Mouse (Mus musculus): ENCODE data around the gene Dlg2. TPM values are rescaled to one million over a fixed set of nuclear protein-coding genes. Genes with fewer than 3 reads are reported as not detected.

Gene Dlg2
- polyA plus RNA-seq, 1 experiment from 2014 or later: 0.51 TPM

DNA sequence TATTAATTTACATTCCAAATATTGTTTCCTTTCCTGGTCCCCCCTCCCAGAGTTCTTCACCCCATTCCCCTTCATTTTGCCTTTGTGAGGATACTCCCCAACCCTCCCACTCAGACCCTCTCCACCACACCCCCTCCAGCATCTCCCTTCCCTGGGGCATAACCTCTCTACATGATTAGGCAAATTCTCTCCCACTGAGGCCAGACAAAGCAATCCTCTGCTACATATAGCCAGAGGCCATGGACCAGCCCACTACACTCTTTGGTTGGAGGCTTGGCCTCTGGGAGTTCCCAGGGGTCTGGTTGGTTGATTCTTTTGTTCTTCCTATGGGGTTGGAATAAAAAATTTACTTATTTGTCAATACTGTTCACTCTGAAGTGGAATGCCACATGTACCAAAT lies 505.6 kb downstream of the Dlg2 start:
- no peaks in the 10 kb centered on the region for H3K9me3 ChIP-seq (replicated peaks; ENCODE audit: control insufficient read depth, low read length)
- no peak overlapping the region for H3K9ac ChIP-seq (ENCODE audit: low read depth, low read length)
- no peak for ATAC-seq (ENCODE audit: low read depth)
- no peak overlapping the region for H3K4me3 ChIP-seq (ENCODE audit: low read depth, low read length)
- H3K36me3 ChIP-seq (ENCODE audit: control insufficient read depth, insufficient read depth): no peaks in the 10 kb centered on the region
- H3K4me1 ChIP-seq (ENCODE audit: control insufficient read depth, low read depth, low read length): no peaks in the 10 kb centered on the region
- H3K27ac ChIP-seq (ENCODE audit: low read length): no peak overlapping the region
- no peak overlapping the region for H3K4me2 ChIP-seq (ENCODE audit: low read depth, low read length)
- H3K27me3 ChIP-seq (ENCODE audit: control insufficient read depth, insufficient read depth, low read depth, low read length): no peaks in the 10 kb centered on the region

GRCm38 (mm10) chr7:91010655-91011054 lies 534.2 kb downstream of the Dlg2 start:
- Histone ChIP-seq H3K9ac (ENCODE audit: low read depth, low read length) (no peak overlapping the region), H3K4me2 (ENCODE audit: low read depth, low read length) (no peak overlapping the region), H3K27ac (ENCODE audit: low read length) (no peak overlapping the region), H3K27me3 (ENCODE audit: control insufficient read depth, insufficient read depth, low read depth, low read length) (no peaks in the 10 kb centered on the region), H3K9me3 (replicated peaks; ENCODE audit: control insufficient read depth, low read length) (no peaks in the 10 kb centered on the region), H3K36me3 (ENCODE audit: control insufficient read depth, insufficient read depth) (no peaks in the 10 kb centered on the region), H3K4me1 (ENCODE audit: control insufficient read depth, low read depth, low read length) (no peaks in the 10 kb centered on the region), H3K4me3 (ENCODE audit: low read depth, low read length) (no peak overlapping the region)
- ATAC-seq (ENCODE audit: low read depth): no peak
- 51% methylated on average over 2 of the region's 2 CpGs for WGBS (ENCODE audit: insufficient replicate concordance)

DNA sequence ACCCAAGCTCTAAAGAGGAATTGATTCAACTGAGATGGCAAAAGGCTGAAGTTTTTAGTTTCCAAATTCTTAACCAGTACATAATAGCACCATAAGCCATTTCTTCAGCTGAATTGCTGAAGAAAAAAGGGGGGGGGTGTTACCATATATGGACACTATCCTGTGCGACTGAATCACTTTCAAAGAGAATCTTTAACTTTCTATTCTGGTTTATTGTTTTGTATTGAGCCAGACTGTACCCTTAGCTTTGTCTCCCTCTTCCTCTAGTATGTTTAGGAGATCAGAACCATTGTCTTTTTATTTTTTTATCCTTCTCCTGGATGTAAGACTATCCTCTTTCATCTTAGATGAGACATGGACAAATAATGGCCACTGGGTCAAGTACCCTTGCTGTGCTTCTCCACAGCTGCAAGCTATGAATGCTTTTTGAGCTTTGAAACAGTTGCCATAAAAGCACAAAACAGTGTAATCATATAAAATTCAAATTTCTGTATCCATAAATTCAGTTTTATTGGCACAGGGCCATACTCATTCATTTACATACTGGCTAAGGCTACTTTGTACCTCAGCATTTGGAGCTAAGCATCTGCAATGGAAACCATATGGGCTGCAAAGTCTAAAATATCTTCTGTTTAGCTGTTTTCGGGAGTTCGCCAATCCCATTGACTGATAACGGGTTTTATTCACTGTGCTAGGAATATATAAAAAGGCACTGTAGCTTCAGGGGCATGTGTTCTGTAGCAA lies 568.7 kb downstream of the Dlg2 start:
- H3K4me1 ChIP-seq (ENCODE audit: control insufficient read depth, low read depth, low read length): no peaks in the 10 kb centered on the region
- no peak overlapping the region for H3K4me2 ChIP-seq (ENCODE audit: low read depth, low read length)
- no peaks in the 10 kb centered on the region for H3K36me3 ChIP-seq (ENCODE audit: control insufficient read depth, insufficient read depth)
- no peak overlapping the region for H3K4me3 ChIP-seq (ENCODE audit: low read depth, low read length)
- H3K9ac ChIP-seq (ENCODE audit: low read depth, low read length): no peak overlapping the region
- ATAC-seq (ENCODE audit: low read depth): no peak
- no peaks in the 10 kb centered on the region for H3K9me3 ChIP-seq (replicated peaks; ENCODE audit: control insufficient read depth, low read length)
- 69% methylated on average over 4 of the region's 4 CpGs for WGBS (ENCODE audit: insufficient replicate concordance)
- H3K27me3 ChIP-seq (ENCODE audit: control insufficient read depth, insufficient read depth, low read depth, low read length): no peaks in the 10 kb centered on the region
- no peak overlapping the region for H3K27ac ChIP-seq (ENCODE audit: low read length)

- no peak overlapping the region for H3K9ac ChIP-seq (ENCODE audit: low read depth, low read length)
- H3K27ac ChIP-seq (ENCODE audit: low read length): no peak overlapping the region
- no peaks in the 10 kb centered on the region for H3K27me3 ChIP-seq (ENCODE audit: control insufficient read depth, insufficient read depth, low read depth, low read length)
- no peaks in the 10 kb centered on the region for H3K4me1 ChIP-seq (ENCODE audit: control insufficient read depth, low read depth, low read length)
- 61% methylated on average over 1 of the region's 1 CpGs for WGBS (ENCODE audit: insufficient replicate concordance)
- H3K4me2 ChIP-seq (ENCODE audit: low read depth, low read length): no peak overlapping the region
- no peaks in the 10 kb centered on the region for H3K9me3 ChIP-seq (replicated peaks; ENCODE audit: control insufficient read depth, low read length)
- H3K36me3 ChIP-seq (ENCODE audit: control insufficient read depth, insufficient read depth): no peaks in the 10 kb centered on the region
- no peak for ATAC-seq (ENCODE audit: low read depth)
- no peak overlapping the region for H3K4me3 ChIP-seq (ENCODE audit: low read depth, low read length)
Measured at GRCm38 (mm10) chr7:91045742-91046098, 569.2 kb downstream of the Dlg2 start.

DNA sequence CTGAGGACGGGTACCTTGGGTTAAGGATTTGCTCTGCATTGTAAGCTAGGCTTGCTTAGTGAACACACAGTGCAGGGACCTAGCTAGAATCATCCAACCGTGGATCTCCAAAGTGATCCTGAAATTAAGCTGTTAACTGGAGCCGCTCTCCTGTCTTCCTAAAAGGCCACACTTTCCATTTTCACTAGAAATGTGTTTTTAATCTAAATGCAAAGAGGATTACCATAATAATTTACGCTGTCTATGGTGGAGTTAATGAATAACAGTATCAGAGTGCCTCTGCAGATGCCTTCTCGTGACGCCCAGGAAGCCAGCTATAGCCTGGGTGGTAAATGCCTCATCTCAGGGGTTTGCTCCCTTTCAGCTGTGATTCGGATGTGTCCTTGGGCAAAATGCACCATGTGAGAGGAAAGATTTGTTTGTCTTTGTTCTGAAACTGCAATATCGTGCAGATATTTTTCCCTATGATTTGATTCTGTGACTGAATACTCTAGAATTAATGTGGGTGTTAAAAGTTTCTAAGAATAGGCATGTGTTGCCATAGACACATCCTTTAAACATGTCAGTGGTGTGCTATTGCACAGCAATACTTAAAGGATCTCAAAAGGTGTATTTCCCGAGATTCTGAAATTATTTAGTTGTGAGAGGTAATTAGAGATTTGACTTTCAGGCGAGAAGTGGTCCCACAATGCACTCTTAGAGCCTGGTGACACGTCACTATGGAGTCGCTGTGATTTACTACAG lies 587.0 kb downstream of the Dlg2 start:
- H3K27ac ChIP-seq (ENCODE audit: low read length): no peak overlapping the region
- ATAC-seq (ENCODE audit: low read depth): no peak
- WGBS (ENCODE audit: insufficient replicate concordance): 51% methylated on average over 12 of the region's 12 CpGs
- no peak overlapping the region for H3K4me3 ChIP-seq (ENCODE audit: low read depth, low read length)
- H3K36me3 ChIP-seq (ENCODE audit: control insufficient read depth, insufficient read depth): no peaks in the 10 kb centered on the region
- no peak overlapping the region for H3K4me2 ChIP-seq (ENCODE audit: low read depth, low read length)
- no peaks in the 10 kb centered on the region for H3K4me1 ChIP-seq (ENCODE audit: control insufficient read depth, low read depth, low read length)
- H3K9me3 ChIP-seq (replicated peaks; ENCODE audit: control insufficient read depth, low read length): no peaks in the 10 kb centered on the region
- no peak overlapping the region for H3K9ac ChIP-seq (ENCODE audit: low read depth, low read length)
- no peaks in the 10 kb centered on the region for H3K27me3 ChIP-seq (ENCODE audit: control insufficient read depth, insufficient read depth, low read depth, low read length)

- Histone ChIP-seq H3K36me3 (ENCODE audit: control insufficient read depth, insufficient read depth) (no peaks in the 10 kb centered on the region), H3K4me3 (ENCODE audit: low read depth, low read length) (no peak overlapping the region), H3K4me2 (ENCODE audit: low read depth, low read length) (no peak overlapping the region), H3K27ac (ENCODE audit: low read length) (no peak overlapping the region), H3K4me1 (ENCODE audit: control insufficient read depth, low read depth, low read length) (no peaks in the 10 kb centered on the region), H3K9ac (ENCODE audit: low read depth, low read length) (no peak overlapping the region), H3K27me3 (ENCODE audit: control insufficient read depth, insufficient read depth, low read depth, low read length) (no peaks in the 10 kb centered on the region), H3K9me3 (replicated peaks; ENCODE audit: control insufficient read depth, low read length) (no peaks in the 10 kb centered on the region)
- WGBS (ENCODE audit: insufficient replicate concordance): 51% methylated on average over 9 of the region's 9 CpGs
- no peak for ATAC-seq (ENCODE audit: low read depth)
Measured at GRCm38 (mm10) chr7:91071751-91072707, 595.6 kb downstream of the Dlg2 start.

GRCm38 (mm10) chr7:91086071-91086470 lies 609.6 kb downstream of the Dlg2 start:
- WGBS (ENCODE audit: insufficient replicate concordance): 50% methylated on average over 2 of the region's 2 CpGs
- Histone ChIP-seq H3K4me2 (ENCODE audit: low read depth, low read length) (no peak overlapping the region), H3K4me3 (ENCODE audit: low read depth, low read length) (no peak overlapping the region), H3K27me3 (ENCODE audit: control insufficient read depth, insufficient read depth, low read depth, low read length) (no peaks in the 10 kb centered on the region), H3K9ac (ENCODE audit: low read depth, low read length) (no peak overlapping the region), H3K36me3 (ENCODE audit: control insufficient read depth, insufficient read depth) (no peaks in the 10 kb centered on the region), H3K4me1 (ENCODE audit: control insufficient read depth, low read depth, low read length) (no peaks in the 10 kb centered on the region), H3K27ac (ENCODE audit: low read length) (no peak overlapping the region), H3K9me3 (replicated peaks; ENCODE audit: control insufficient read depth, low read length) (no peaks in the 10 kb centered on the region)
- no peak for ATAC-seq (ENCODE audit: low read depth)

DNA sequence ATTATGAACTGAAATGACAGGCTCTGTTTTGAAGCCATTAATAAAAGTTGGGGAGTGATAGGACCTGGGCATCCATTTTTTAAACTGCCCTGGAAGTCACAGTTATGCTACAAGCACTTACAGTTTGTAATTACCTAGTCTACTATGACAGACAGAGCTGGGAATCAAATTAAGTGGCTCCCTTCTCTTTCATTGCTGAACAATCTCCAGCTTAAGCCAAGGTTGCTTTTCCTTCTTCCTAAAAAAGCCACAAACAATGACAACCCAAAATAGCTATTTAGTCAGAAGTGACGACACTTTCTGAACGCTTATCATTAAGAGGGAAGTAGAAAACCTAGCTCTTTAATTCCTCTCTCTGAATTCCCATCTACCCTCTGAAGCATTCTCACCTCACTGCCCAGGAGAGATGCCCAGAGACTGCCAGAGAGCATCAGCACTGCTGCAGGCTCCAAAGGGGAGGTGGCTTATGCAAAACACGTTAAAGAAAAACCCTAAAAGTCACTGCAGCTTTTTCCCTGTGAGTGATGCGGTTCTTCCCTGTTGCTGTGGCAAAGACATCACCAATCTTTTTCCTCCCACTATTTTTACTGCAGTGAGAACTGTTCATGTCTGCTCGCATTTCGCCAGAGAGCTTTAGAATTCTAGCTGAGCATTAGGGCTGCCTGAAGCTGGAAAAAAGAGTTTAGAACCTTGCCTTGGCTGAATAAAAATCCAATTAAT lies 612.9 kb downstream of the Dlg2 start:
- no peak for ATAC-seq (ENCODE audit: low read depth)
- Histone ChIP-seq H3K27me3 (ENCODE audit: control insufficient read depth, insufficient read depth, low read depth, low read length) (no peaks in the 10 kb centered on the region), H3K4me1 (ENCODE audit: control insufficient read depth, low read depth, low read length) (no peaks in the 10 kb centered on the region), H3K9ac (ENCODE audit: low read depth, low read length) (no peak overlapping the region), H3K9me3 (replicated peaks; ENCODE audit: control insufficient read depth, low read length) (no peaks in the 10 kb centered on the region), H3K4me2 (ENCODE audit: low read depth, low read length) (no peak overlapping the region), H3K36me3 (ENCODE audit: control insufficient read depth, insufficient read depth) (no peaks in the 10 kb centered on the region), H3K27ac (ENCODE audit: low read length) (no peak overlapping the region), H3K4me3 (ENCODE audit: low read depth, low read length) (no peak overlapping the region)
- WGBS (ENCODE audit: insufficient replicate concordance): 13% methylated on average over 6 of the region's 6 CpGs

All from liver, embryonic 16.5 days (tissue).